Mouse (Mus musculus) kidney, adult 2 months (tissue): ENCODE measurements around the gene Micu1.

Source experiments
- CTCF ChIP-seq: fragments of 200-500 bp; conservative IDR thresholded peaks from 2 replicates; pipeline ENCODE4 v1.5.1; 2011; ENCODE audit warnings: low read depth, mild to moderate bottlenecking, control low read depth, low read length, moderate library complexity, mixed read lengths; ENCODE audit not compliant: insufficient read depth, insufficient read length
- POLR2A ChIP-seq: fragments of 200-500 bp; IDR thresholded peaks from one replicate; pipeline ENCODE4 v1.6.1; 2011; ENCODE audit warnings: low read depth, low read length, control low read depth

GRCm38 (mm10) chr10:59729261-59729660, 27.0 kb downstream of the Micu1 start:
- TF ChIP-seq POLR2A, result no peak
- TF ChIP-seq CTCF, result no peak
